Mouse (Mus musculus) frontal cortex, postnatal 25 days (tissue): ENCODE results near the gene Olfr1298.

Experiments used
- DNase-seq, 2 experiments: peaks; one replicate each; pipeline ENCODE4 v3.0.0; 2022; ENCODE audit warnings: low spot score in 2 of 2

Olfr1298 gene

GRCm38 (mm10) chr2:111649101-111649500 is at the start of gene Olfr1298:
Gene Olfr1298, minus strand, starts transcription at chr2:111649201.
- no peak for DNase-seq

GRCm38 (mm10) chr2:111661119-111661518 is 12.1 kb upstream of the Olfr1298 start, which contains the start of gene Olfr1299:
Gene Olfr1299, plus strand, starts transcription at chr2:111661419.
- DNase-seq, result no peak

GRCm38 (mm10) chr2:111626397-111626796 is 22.6 kb downstream of the Olfr1298 start, which contains the start of gene Olfr1297:
Gene Olfr1297, minus strand, starts transcription at chr2:111626497.
- no peak for DNase-seq
